Mouse (Mus musculus): ENCODE data around the gene Slc25a17.

- TF ChIP-seq CTCF (IDR thresholded peaks at IDR 0.05; ENCODE audit: low read depth) (no peak), EP300 (IDR thresholded peaks at IDR 0.05; ENCODE audit: low read depth) (no peak)
Observed at GRCm38 (mm10) chr15:81294897-81295296, 65.7 kb downstream of the Slc25a17 start.

All from heart, postnatal 0 days (tissue).